Mouse (Mus musculus) A20 (cell line): Measurements from ENCODE around the gene Mrps25.

Source experiments
- DNase-seq: peaks from one replicate; pipeline ENCODE4 v3.0.0-alpha.2; 2011; ENCODE audit warnings: low read depth, low spot score

Gene Mrps25

DNA sequence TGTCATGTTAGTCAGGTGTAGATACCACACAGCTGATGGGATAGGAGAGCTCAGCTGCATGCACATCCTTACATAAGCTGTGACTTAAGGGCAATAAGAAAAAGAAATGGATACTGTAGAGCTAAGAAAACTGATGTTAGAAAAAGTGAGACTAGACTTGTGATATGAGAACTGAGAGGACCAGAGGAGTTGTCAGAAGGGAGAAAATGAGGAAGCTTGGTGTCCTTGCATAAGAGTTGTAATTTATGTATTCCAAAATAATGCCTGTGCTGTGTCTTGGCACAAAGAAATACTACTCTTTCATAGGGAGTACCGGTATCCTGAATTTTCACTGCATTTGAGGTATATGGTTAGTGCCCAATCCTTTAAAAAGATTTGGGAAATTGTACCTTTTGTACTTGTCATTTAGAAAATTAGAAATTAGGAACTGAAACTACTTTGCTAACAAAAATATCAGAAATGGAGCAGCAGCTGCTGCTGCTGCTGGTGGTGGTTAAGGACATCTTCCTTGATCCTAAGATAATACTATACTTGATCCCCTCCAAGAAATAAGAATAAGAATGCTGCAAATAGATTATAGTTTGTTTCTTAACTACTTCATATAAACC is 56.9 kb downstream of the Mrps25 start:
- peak; percentile 84 for DNase-seq

DNA sequence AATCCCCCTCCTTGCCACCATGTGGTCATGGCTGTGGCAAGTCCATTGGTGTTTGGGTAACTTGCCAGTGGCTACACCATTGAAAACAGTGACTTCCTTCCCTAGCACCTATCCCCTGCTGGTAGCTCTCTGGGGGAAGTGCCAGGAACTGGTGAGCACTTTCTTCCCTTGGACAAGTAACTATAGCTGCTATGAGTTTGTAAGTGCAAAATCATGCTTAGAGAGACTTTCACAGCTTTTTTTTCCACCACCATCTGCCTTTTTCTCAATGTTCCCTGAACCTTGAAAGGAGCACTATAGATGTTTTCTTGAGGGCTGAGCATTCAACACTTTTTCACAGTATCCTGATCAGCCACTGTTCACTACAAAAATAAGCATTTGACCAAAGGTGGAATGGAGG is 59.3 kb downstream of the Mrps25 start:
- DNase-seq, result no peak
